Mouse (Mus musculus): ENCODE results near the gene Mreg. TPM values are rescaled to one million over a fixed set of nuclear protein-coding genes. Genes with fewer than 3 reads are reported as not detected.

Gene Mreg
- total and polyA plus RNA-seq, 2 experiments from 2014 or later: 2.3 to 2.4 TPM

DNA sequence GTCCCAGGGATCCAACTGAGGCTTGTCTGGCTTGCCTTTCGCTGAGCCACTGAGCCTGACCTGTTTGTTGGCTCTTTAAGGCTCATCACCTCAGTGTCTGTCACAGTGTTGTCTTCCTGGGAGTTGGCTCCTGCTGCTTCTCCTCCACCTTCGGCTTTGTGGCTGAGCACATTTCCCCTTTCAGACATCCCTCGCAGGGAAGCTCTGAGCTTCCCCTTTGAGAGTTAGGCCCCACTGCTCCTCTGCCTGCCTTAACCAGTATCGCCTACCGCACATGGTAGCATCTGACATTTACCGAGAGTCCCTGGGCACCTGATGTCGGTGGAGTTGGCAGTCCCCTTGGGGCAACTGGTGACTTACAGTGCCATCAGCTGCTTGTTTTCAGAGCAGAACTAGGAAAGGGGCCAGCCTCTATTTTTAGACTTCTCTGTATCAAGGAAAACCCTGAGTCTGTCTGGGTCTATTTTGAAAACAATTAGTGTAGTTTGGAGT is 2.4 kb upstream of the Mreg start:
- 62% methylated on average over 7 of the region's 7 CpGs for WGBS
- 0 out of 2 replicates have a peak, but pooled peaks cover 4% of the 10 kb centered on the region for H3K27me3 ChIP-seq (ENCODE audit: insufficient read depth, low read length)
- H3K4me3 ChIP-seq (ENCODE audit: low read depth, low read length): no peak overlapping the region
- H3K27ac ChIP-seq (ENCODE audit: low read depth, low read length): no peak overlapping the region
- peak; percentile 30 for DNase-seq (ENCODE audit: low spot score)
- no peaks in the 10 kb centered on the region for H3K36me3 ChIP-seq (ENCODE audit: insufficient read depth, low read length)
- ATAC-seq (ENCODE audit: low FRiP score): no peak
- no peak overlapping the region for H3K4me2 ChIP-seq (ENCODE audit: low read depth, low read length, poor library complexity, severe bottlenecking)
- no peak for TF ChIP-seq CTCF (IDR thresholded peaks at IDR 0.05)
- 0 out of 2 replicates have a peak, but pooled peaks cover 2% of the 10 kb centered on the region for H3K4me1 ChIP-seq (ENCODE audit: insufficient read depth, low read length)
- no peaks in the 10 kb centered on the region for H3K9me3 ChIP-seq (ENCODE audit: low read length)
- no peak overlapping the region for H3K9ac ChIP-seq (replicated peaks; ENCODE audit: low read length, poor library complexity, severe bottlenecking)

DNA sequence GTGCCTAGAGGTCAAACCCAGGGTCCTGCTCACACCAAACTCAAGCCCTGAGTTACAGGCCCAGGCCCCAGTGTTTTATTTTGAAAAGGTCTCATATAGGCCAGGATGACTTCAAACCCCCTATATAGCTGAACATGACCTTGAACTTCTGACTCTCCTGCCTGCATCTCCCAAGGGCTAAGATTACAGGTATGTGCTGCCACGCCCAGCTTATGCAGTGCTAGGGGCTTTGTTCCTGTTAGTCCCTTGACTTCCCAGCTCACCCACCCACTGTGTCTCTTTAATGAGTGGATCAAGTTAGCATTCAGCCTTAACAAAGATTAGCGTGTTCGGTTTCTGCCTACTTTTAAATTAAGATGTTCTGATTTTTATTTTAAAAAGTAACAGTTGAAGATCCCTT is 1.8 kb upstream of the Mreg start:
- no peak for DNase-seq (ENCODE audit: low spot score)
- 0 out of 2 replicates have a peak, but pooled peaks cover 4% of the 10 kb centered on the region for H3K27me3 ChIP-seq (ENCODE audit: insufficient read depth, low read length)
- no peak for ATAC-seq (ENCODE audit: low FRiP score)
- H3K4me1 ChIP-seq (ENCODE audit: insufficient read depth, low read length): 0 out of 2 replicates have a peak, but pooled peaks cover 2% of the 10 kb centered on the region
- H3K9ac ChIP-seq (replicated peaks; ENCODE audit: low read length, poor library complexity, severe bottlenecking): no peak overlapping the region
- H3K36me3 ChIP-seq (ENCODE audit: insufficient read depth, low read length): no peaks in the 10 kb centered on the region
- H3K27ac ChIP-seq (ENCODE audit: low read depth, low read length): no peak overlapping the region
- no peak overlapping the region for H3K4me2 ChIP-seq (ENCODE audit: low read depth, low read length, poor library complexity, severe bottlenecking)
- no peaks in the 10 kb centered on the region for H3K9me3 ChIP-seq (ENCODE audit: low read length)
- no peak overlapping the region for H3K4me3 ChIP-seq (ENCODE audit: low read depth, low read length)
- WGBS: 93% methylated on average over 3 of the region's 3 CpGs
- no peak for TF ChIP-seq CTCF (IDR thresholded peaks at IDR 0.05)

DNA sequence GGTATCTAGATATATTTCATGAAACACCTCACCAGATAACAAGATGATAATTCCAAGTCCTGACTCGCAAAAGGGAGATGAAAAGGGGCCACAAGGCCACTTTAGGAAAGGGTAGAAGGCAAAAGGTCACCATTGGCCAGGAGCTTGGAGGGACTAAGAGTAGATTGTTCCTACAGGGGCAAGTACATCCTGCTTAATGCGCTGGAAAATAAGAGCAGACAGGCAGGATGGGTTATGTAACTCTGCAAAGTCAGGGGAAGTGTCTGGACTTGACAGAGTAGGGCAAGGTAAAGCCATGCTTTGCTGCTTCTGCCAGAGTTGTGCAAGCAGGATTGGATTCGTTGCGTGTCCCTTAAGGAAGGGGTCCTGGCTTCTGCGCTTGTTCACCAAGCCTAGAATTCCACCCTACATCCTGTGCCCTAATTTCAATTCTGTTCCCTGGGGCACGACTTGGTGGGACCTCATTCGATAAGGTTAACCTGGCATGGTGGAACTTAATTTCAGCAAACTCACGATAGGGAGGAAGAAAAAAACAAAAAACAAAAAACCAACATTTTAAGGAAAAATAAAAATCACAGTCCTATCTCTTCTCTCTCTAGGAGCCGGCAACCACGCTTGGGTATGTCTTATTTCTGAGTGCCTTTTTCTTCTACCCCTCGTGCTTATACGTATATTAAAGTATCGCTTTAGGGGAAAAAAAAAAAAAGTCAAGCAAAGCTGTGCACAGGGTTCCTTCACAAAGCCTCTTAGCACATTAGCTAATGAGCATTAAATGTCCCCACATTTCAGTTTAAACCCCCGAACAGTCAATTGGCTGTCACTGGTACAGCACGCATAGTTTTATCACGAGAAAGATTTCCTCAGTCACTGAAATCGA is 1.1 kb downstream of the Mreg start:
- no peaks in the 10 kb centered on the region for H3K36me3 ChIP-seq (ENCODE audit: insufficient read depth, low read length)
- ATAC-seq (ENCODE audit: low FRiP score) (no peak), DNase-seq (ENCODE audit: low spot score) (no peak)
- 0 out of 2 replicates have a peak, but pooled peaks cover 2% of the 10 kb centered on the region for H3K4me1 ChIP-seq (ENCODE audit: insufficient read depth, low read length)
- H3K4me2 ChIP-seq (ENCODE audit: low read depth, low read length, poor library complexity, severe bottlenecking): peak overlapping the region; percentile 99
- no peaks in the 10 kb centered on the region for H3K9me3 ChIP-seq (ENCODE audit: low read length)
- H3K4me3 ChIP-seq (ENCODE audit: low read depth, low read length): peak overlapping the region; percentile 74
- 26% methylated on average over 17 of the region's 17 CpGs for WGBS
- H3K27ac ChIP-seq (ENCODE audit: low read depth, low read length): no peak overlapping the region
- H3K9ac ChIP-seq (replicated peaks; ENCODE audit: low read length, poor library complexity, severe bottlenecking): no peak overlapping the region
- 0 out of 2 replicates have a peak, but pooled peaks cover 4% of the 10 kb centered on the region for H3K27me3 ChIP-seq (ENCODE audit: insufficient read depth, low read length)
- no peak for TF ChIP-seq CTCF (IDR thresholded peaks at IDR 0.05)

DNA sequence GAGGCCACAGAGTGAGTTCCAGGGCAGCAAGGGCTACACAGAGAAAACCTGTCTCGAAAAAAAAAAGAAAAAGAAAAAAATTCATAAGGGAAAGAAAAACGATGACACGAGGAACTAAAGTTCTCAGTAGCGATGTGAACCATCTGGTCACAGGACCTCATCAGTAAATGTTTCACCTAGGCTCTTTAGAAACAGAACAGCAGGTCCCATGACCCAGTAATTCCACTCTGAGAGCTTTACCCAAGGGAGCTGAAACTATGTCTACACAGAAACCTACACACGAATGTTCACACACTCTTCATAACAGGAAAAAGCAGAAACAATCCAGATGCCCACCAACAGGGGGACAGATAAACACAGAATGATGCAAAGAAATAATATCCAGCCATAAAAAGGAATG is 4.0 kb downstream of the Mreg start:
- H3K4me3 ChIP-seq (ENCODE audit: low read depth, low read length): no peak overlapping the region
- TF ChIP-seq CTCF (IDR thresholded peaks at IDR 0.05): no peak
- H3K4me1 ChIP-seq (ENCODE audit: insufficient read depth, low read length): 0 out of 2 replicates have a peak, but pooled peaks cover 2% of the 10 kb centered on the region
- WGBS: 88% methylated on average over 5 of the region's 5 CpGs
- DNase-seq (ENCODE audit: low spot score) (no peak), ATAC-seq (ENCODE audit: low FRiP score) (no peak)
- H3K36me3 ChIP-seq (ENCODE audit: insufficient read depth, low read length): no peaks in the 10 kb centered on the region
- H3K27me3 ChIP-seq (ENCODE audit: insufficient read depth, low read length): 0 out of 2 replicates have a peak, but pooled peaks cover 4% of the 10 kb centered on the region
- no peaks in the 10 kb centered on the region for H3K9me3 ChIP-seq (ENCODE audit: low read length)
- no peak overlapping the region for H3K27ac ChIP-seq (ENCODE audit: low read depth, low read length)
- no peak overlapping the region for H3K4me2 ChIP-seq (ENCODE audit: low read depth, low read length, poor library complexity, severe bottlenecking)
- H3K9ac ChIP-seq (replicated peaks; ENCODE audit: low read length, poor library complexity, severe bottlenecking): no peak overlapping the region

DNA sequence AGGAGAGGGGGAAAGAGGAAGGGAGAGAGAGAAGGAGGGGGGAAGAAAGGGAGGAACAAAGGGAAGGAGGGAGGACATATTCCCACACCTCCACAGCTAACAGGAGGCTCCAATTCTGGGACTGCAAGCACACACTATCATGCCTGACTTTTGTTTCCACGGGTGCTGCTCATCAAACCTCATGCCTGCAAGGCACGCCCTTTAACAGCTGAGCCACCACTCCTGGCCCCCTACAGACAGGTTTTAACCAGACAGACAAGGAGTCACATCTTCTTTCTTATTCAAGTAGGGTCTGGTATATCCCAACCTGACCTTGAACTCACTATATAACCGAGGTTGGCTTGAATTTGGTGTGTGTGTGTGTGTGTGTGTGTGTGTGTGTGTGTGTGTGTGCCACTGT is 7.0 kb downstream of the Mreg start:
- 71% methylated on average over 3 of the region's 3 CpGs for WGBS
- Histone ChIP-seq H3K36me3 (ENCODE audit: insufficient read depth, low read length) (no peaks in the 10 kb centered on the region), H3K9me3 (ENCODE audit: low read length) (no peaks in the 10 kb centered on the region), H3K4me3 (ENCODE audit: low read depth, low read length) (no peak overlapping the region), H3K4me1 (ENCODE audit: insufficient read depth, low read length) (no peaks in the 10 kb centered on the region), H3K9ac (replicated peaks; ENCODE audit: low read length, poor library complexity, severe bottlenecking) (no peak overlapping the region), H3K27me3 (ENCODE audit: insufficient read depth, low read length) (no peaks in the 10 kb centered on the region), H3K4me2 (ENCODE audit: low read depth, low read length, poor library complexity, severe bottlenecking) (no peak overlapping the region), H3K27ac (ENCODE audit: low read depth, low read length) (no peak overlapping the region)
- ATAC-seq (ENCODE audit: low FRiP score) (no peak), DNase-seq (ENCODE audit: low spot score) (no peak)
- no peak for TF ChIP-seq CTCF (IDR thresholded peaks at IDR 0.05)

DNA sequence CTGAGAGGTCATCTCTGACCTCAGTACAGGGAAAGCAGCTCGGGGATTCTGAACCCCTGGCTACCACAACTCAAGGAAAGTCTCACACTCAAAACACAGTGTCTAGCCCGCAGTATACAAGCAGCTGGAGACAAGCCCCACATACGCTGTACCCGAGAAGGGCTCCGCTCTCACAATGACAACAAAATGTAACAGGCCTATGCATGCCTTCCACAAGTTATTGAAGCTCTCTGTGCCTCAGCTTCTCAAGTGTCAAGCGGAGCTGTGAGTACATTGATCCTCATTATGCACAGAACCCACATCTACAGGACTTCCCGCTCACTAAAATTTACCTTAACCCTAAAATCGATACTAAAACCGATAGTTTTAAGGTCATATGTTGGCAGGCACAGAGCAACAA is 8.9 kb downstream of the Mreg start:
- 89% methylated on average over 9 of the region's 9 CpGs for WGBS
- H3K27ac ChIP-seq (ENCODE audit: low read depth, low read length): no peak overlapping the region
- DNase-seq (ENCODE audit: low spot score): no peak
- H3K9me3 ChIP-seq (ENCODE audit: low read length): no peaks in the 10 kb centered on the region
- no peak for ATAC-seq (ENCODE audit: low FRiP score)
- no peak overlapping the region for H3K4me2 ChIP-seq (ENCODE audit: low read depth, low read length, poor library complexity, severe bottlenecking)
- no peaks in the 10 kb centered on the region for H3K27me3 ChIP-seq (ENCODE audit: insufficient read depth, low read length)
- H3K9ac ChIP-seq (replicated peaks; ENCODE audit: low read length, poor library complexity, severe bottlenecking): no peak overlapping the region
- H3K4me1 ChIP-seq (ENCODE audit: insufficient read depth, low read length): no peaks in the 10 kb centered on the region
- TF ChIP-seq CTCF (IDR thresholded peaks at IDR 0.05): no peak
- no peak overlapping the region for H3K4me3 ChIP-seq (ENCODE audit: low read depth, low read length)
- no peaks in the 10 kb centered on the region for H3K36me3 ChIP-seq (ENCODE audit: insufficient read depth, low read length)

Measured in midbrain, postnatal 0 days (tissue).